Mouse (Mus musculus): ENCODE results near the gene Asap2.
A peak's percentile ranks its signal among the peaks of the same experiment; 100 is the strongest.

The Asap2 gene

DNA sequence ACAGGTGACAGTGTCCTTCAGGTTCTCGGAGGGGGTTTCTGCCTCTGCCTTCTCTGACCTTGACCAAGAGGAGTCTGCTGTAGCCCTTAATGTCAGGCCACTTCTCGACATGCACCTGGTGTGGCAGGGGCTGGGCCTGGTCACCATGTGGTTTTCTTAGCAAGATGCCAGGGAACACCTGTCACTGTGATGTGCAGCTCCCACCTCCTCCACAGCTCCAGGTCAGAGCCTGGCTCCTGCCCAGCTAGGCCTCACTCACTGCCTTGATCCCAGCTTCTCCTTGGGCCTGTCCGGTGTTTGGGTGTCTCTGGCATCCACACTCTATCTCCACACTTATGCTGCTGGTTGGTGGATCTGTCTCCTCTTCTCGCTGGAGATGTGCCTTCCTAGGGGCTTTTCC, 142.8 kb downstream of the Asap2 start:
- DNase-seq (ENCODE audit: low spot score), result no peak

DNA sequence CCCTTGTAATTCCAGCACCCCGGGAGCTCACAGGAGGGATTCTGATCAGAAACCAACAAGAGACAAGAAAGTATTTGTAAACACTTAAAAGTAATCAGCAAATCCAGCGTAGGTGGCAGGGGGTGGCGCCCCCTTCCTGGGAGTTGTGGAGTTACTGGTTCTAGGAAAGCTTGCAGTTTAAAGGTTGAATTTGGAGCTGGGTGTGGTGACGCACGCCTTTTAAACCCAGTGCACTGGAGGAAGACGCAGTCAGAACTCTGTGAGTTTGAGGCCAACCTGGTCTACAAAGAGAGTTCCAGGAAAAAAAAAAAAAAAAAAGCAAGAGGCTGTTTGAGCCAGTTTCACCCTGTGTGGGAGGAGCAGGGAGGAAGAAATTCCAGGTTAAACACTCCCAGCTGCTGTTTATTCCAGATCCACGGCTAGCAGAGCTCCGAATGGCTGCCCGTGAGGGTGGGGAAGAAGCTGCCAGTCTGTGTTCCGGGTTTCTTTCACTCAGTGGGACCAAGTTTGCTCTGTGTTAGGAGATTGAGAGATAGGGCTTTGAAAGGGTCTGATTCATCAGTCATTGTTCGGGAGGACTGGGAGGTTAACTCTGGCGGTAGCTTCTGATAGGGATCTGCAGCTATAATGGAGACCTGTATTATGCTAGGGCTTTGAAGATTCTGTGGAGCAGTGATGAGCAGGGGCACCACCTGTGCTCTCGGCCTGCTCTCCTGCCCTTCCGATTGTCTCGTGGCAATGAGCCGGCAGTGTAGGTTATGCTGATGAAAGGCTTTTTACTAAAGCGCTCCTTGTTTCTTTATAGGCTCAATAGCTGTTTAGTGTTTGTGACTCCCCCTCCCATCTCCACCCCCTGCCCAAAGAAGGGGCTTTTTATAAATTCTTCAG, 144.0 kb downstream of the Asap2 start:
- no peak for DNase-seq (ENCODE audit: low spot score)

DNA sequence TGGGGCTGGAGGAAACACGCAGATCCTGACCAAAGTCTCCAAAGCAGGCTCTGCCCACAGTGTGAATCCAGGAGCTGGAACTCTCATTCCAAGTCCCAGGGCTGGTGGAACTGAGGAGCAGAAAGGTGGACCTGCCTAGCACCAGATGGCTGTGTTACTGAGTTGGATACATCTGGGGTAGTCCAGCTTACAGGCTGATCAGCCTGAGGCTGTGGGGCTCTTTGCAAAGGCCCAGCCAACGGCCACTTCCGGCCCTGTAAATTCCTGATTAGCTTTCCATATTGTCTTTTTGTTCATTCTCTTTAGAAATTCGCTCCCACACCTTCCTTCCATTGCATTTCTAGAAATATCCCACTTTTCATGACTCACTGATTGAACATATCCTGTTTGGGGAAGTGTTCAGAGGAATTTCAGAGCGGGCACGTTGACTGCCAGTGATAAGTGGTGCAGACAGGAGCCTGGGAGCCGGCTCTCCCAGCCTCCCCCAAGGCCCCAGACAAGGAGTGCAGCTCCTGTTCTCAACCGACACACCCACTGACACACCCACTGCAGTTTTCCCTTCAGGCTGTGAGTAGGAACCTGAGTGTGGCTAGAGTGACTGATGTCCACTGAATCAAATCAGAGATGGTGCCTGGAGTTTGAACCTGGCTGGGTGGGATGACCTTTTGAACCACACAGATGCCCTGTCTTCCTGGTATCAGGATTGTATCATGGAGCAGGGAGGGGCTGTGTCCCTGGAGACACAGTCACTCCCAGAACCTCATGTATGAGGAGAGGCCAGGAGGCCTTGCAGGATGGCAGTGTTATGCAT, 145.6 kb downstream of the Asap2 start:
- DNase-seq (ENCODE audit: low spot score), result peak; percentile 28

DNA sequence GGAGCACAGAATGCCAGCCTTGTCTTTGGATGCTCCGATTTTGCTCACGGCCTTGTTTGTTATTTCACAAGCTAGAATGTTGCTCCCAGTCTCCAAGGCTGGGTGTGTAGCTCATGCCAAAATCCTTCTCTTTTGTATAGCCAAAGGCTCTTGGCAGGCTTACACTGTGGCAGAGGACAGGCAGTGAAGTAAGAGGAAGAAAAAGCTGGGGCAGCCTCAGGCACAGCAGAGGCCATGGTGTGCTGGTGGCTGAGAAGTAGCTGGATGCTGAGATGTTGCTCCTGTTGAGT, 146.1 kb downstream of the Asap2 start:
- DNase-seq (ENCODE audit: low spot score), result no peak

DNA sequence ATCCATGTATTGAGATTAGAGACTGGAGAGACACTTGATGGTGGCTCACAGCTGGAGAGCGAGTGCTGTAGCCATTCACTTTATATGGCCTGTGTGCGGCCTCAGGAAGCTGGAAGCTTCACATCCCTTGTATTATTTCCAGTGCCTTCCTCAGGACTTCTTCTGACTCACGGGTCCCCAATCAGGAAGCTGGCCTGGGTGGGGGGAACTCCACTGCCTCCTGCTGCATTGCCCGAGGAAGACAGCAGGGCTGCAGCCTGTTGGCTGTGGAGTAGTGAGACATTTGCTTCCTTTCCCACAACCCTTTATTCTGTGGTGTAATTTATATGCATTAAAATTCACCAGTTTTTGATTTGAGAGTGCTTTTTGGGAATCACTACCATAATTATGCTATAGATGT, 149.3 kb downstream of the Asap2 start:
- no peak for DNase-seq (ENCODE audit: low spot score)

DNA sequence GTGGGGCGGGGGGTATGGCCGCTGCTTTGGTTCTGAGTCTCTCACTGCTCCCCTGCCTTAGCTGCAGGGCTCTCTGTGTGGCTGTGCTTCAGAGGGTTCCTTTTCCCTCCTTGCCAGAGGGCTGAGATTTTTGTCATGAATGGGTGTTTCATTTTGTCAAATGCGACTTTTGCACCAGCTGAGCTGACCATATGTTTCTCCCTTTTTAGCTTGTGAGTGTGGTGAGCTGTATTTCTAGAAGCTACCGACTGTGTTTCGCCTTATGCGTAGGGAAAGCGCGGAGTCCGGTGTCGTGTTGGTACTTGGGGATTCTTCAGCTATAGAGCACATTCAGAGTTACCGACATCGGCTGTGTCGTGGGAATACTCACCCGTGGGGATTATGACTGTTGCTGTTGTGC, 149.9 kb downstream of the Asap2 start:
- no peak for DNase-seq (ENCODE audit: low spot score)

DNA sequence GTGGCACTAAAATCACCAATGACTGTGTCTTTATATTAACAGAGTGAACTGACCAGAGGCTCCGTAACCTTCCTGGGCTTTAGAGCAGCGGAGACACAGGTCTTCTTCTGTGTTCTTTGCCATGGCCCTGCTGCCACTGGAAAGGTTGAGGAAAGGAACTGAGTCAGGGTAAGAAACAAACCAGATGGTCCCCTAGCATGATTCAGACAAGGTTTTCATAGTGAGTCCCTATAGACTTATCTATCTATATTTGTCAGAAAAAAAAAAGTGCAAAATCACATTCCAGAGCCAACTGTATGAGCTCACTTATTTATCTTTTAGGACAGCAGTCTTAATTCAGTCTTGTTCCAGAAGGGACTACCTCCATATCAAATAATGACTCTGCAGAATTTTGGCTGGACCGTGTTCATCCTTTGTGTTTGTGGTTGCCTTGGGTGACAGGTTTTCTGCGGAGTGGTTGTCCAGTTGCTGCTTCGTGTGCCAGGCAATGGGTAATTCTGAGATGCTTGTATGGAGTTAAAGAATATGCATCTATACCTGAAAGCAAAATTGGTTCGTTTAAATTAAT, 150.6 kb downstream of the Asap2 start:
- DNase-seq (ENCODE audit: low spot score), result peak; percentile 25

DNA sequence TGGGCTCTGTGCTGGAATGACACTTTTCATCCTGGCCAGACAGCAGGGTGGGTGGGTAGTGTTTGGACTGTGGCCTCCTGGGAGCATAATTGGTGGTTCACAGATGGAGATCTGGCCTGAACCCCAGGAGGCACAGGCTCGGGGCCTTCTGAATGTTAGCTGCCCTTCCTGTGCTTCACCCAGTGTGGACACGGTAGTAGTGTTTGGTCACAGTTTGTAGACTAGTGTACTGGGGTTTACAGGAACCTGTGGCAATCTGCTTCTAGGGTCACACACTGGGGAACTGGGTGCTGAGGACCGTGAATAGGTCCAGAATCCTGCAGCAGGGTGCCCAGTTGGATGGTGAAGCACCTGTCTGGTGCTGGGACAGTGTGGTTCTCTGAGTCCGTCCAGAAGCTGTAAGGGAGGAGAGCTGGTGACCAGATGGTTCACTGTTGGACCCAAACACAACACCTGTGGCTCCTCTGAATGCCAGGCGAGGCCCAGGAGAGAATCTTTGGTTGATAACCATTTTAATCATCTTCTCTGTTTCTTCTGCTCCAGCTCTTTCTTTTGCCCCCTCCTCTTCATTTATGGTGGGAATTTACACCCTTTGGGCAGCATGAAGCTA, 151.5 kb downstream of the Asap2 start:
- no peak for DNase-seq (ENCODE audit: low spot score)

DNA sequence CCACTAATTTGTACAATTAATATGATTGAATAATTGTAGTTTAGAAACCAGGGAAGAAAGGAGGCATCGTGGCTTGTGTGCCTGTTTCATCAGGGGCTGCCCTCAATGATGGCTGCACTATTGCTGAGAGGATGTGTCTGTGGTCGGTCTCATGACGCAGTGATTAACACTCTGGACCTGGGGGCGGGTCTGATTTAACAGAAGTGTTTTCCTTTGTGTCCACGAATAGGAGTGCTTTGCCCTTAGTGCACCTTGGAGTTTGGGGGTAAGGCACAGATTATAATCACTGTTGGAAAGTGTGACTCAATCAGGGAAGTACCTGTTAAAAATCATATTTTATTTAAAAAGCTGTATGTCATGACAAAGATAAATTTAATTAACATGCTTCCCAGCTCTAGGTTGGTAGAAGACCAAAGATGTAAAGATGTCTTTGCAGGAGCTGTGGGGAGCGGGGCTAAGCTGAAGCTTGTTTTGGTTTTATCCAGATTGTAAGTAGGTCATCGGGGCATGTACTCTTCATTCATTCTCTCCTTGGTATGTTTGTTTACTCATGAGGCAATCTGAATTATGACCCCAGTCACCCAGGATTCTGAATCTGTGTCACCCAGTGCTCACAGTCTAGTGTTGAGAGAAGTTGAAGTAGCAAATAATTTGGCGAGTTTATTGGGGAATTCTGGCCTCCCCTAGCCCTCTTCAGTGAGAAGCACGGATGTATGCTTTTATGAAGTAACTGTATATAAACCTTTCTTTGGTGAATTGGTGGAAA, 152.4 kb downstream of the Asap2 start:
- no peak for DNase-seq (ENCODE audit: low spot score)

DNA sequence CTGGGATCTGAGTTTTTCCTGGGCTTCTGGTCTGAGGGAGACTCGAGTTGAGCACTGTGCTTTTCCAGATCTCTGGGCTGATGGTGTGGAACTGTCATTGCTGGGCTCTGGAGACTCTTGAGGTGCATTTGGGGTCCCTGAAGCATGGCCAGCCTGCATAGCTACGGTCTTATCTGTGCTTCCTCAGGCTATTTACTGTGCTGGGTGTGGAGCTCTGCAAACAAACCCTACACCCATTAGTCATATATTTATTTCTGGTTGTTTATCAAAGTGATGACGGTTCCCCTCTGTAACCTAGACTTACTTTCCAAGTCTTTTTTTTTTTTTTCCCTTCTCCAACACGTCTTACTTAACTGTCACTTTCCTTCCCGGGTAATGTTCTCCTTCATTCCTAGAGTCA, 154.3 kb downstream of the Asap2 start:
- peak; percentile 23 for DNase-seq (ENCODE audit: low spot score)

DNA sequence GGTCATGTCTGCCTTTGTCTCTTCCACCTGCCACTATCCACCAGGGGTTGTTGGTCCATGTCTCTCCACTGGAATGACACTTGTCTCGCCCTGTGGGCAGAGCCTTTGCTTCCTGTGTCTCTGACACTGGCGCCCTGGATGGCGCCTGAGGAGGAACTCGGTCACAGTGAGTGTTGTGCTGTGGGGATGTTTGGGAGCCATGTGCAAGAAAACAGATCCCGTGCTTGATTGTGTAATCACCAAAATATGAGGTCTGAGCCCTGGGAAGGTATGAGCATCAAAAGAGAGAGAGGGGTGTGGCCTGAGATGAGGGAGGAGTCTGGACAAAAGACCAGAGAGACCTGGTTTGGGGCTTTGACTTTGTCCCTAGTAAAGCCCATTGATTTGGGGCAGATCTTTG, 154.8 kb downstream of the Asap2 start:
- no peak for DNase-seq (ENCODE audit: low spot score)

DNA sequence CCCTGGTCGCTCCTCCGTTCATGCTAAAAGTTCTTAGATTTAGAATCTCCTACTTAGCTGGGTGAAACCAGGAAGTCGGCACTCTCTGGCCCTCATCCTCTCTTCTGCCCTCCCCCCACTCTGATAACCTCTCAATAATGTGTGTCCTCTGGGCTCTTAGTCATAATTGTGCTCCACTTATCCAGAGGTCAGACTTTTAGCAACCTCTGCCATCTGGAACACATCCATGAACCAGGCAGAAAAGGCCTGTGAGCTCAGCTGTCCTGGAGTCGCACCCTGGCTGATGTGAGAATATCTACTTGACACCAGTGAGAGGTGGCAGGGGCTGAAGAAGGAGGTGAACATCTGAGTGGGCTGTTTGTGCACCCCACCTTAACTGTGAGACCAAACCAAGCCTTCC, 156.6 kb downstream of the Asap2 start:
- no peak for DNase-seq (ENCODE audit: low spot score)

DNA sequence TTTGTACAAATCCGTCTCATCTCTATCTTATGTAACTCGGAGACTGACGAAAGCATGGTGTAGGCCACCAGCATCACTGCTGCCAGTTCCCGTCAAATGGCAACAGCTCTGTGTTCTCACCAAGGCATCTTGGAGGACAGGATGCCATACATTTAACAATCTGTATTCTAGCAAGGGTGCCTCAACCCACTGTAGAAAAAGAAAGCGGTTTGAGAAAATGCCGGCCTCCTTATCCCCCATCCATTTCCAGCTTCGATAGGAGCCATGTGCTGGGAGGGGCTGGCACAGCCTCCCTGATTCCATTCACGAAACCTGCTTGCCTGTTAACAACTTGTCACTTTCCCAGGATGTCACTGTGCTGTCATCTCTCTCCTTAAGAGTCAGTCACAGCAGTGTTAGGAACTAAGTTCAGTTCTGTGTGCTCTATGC, 163.0 kb downstream of the Asap2 start:
- no peak for DNase-seq (ENCODE audit: low spot score)

DNA sequence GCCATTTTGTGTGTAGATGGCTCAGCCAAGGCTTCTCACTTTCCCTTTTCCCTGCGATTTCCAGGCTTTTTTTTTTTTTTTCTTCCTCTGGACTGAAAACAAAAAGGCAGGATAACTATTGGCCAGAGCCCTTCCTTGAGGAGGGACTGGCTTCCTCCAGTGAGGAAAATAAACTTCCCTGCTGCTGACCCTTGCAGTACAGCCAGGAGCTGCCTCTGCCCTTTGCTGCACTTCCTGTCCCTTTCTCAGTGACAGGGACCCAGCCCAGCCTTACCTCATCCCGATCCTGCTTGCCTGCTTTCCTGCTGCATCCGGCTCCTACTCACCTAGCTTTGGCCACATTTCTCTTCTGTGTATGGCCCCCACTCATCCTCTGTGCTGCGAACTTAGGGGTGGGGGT, 164.8 kb downstream of the Asap2 start:
- no peak for DNase-seq (ENCODE audit: low spot score)

DNA sequence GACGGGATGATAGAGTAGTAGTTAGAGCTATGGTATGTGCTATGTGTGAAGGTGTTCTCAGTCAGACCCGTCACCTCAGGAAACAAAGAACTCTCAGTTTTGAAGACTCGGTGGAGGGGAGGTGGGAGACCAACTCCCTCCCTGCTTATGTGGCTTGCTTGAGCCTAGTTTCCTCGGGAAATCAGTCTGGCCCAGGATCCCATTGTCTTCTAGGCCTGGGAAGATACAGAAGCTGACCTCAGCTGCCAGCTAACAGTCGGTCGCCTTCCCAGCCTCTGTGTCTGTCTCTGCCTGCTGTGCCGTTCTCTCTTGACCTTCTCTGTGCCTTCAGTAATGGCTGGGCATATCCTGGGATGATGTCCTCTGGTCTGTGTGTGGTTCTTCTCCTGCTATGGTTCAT, 169.0 kb downstream of the Asap2 start:
- DNase-seq (ENCODE audit: low spot score), result no peak

DNA sequence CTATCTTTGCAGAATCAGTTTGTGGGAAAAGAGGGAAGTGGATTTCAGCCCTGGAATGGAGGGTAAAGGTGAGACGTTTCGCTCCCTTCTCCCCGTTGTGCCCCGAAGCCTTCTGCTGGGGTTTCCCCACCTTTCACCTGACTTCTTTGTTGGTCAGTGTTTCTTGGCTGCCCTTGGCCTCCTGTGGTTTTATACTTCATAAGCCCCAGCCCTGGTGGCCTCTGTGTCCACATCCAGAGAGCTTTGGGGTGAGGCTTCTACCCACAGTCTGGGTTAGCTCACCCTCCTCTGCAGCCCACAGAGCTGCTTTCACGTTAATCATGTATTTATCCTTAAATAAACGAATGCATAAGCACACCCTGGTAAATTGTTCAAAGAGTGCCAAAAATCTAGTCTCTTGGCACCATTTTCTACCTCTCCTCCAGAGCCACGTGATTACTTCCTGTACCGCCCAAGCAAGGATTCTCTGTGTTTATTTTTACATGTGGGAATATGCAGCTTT, 170.1 kb downstream of the Asap2 start:
- no peak for DNase-seq (ENCODE audit: low spot score)

DNA sequence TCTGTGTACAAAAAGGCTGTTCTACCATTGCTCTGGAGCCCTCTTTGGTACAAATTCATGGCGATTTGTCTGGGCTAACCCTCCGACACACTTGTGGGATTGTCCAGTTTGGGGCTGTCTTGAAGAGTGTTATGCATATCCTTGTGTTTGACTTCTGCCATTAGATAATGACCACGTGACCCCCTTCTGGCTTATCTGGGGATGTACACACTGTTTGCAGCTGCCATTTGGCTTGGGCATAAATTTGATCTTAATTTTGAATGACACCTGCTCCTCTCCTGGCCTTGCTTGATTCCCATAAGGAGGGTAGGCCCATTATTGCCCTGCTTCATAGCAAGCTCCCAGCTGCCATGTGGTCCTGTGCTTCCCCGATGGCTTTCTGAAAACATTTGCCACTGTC, 171.6 kb downstream of the Asap2 start:
- DNase-seq (ENCODE audit: low spot score), result peak; percentile 55

DNA sequence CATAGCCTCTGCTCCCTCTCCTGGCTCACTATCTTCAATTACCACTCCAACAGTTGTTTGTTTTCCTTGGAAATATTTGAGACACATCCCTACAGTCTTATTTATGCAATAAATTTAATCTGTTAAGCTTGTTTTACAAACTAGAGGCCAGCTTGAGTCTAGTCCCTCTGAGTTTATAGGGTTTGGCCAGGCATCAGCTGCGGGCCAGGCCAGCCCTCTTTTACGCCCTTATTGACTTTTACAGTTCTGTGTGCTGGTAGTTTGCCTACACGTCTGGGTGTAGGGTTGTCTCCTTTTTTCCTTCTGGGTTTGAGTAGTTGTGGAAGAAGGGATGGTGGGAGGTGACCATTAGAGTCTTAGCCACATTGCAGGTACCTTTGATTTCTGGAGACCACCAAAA, 173.4 kb downstream of the Asap2 start:
- DNase-seq (ENCODE audit: low spot score), result no peak

DNA sequence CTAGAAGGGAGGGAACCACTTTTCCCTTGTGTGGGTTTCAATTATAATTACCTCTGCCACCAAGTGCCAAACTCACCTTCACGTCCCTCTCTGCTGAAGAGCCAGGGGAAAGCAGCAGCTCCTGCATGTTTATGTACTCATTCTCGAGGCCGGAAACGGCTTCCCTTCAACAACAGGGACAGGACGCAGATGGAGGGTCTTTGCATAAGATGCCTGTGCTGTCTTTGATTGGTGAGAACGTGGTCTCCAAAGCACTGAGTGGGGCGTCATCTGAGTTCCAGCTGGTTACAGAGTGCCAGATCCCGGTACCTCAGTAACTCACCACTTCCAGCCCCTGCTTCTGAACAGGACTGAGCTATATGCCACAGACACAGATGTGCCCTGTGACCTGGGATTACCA, 174.0 kb downstream of the Asap2 start:
- DNase-seq (ENCODE audit: low spot score), result no peak

DNA sequence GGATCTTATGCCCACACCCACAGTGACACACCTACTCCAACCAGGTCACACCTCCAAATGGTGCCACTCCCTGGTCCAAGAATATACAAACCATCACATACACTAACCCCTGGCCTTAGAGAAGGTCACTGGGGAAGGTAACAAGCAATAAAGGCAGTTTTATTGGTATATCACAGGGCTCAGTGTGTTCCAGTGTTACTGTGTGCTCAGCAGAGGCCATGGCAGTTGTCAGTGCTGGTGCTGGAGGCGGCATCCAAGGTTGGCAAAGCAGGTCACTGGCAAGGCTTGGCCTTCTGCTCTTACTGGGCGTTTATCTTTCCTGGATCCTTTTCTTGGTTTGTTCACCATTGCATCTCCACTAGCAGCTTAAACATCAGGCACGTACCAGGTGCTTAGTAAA, 174.9 kb downstream of the Asap2 start:
- no peak for DNase-seq (ENCODE audit: low spot score)

DNA sequence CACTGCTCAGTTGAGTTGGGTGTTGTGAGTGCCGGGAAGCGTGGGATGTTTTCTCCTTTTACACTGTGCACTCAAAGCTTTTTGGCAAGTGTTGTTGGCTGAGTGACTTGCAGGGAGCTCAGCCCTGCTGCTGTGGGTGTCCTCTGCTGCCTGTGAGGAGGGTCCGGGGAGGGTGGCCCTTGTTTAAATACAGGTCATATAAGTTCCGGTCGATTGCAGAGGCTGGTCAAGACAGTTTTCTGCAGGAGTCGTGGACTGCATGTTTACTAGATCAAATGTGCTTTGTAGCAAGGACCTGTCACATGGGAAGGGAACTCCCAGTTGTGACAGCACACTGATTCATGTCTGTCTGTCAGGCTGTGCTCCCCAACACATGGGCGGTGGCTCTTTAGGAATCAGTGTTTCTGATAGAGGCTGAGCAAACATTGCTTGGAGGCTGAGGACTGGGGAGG, 175.7 kb downstream of the Asap2 start:
- DNase-seq (ENCODE audit: low spot score), result no peak
